Mouse (Mus musculus): ENCODE measurements at regions not wholly inside any gene's neighbourhood (a gene's known extent, or its start where the extent isn't known, plus 50 kb on each side); places are given as distances from the start of the nearest gene placed in this dataset.

DNA sequence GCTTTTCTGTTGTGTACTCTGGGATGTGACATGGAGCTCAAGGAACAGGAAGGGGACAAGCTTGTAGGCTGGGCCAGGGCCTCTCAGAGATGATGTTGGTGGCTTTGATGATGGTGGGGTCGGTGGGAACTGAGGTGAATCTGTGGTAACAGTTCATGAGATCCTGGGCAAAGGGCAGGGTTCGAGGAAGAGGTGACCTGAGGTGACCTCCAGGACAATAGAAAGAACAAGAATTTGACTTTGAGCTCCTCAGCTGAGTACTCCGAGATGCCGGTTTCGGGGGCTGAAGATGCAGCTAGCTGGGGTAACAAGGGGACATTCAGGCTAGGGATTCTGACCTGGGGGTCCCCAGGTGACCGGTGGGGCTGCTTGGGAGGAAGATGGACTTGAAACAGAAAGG, 57.5 kb upstream of the Eef2kmt start:
- DNase-seq (ENCODE audit: extremely low spot score, low read depth, low spot score), result no peak

DNA sequence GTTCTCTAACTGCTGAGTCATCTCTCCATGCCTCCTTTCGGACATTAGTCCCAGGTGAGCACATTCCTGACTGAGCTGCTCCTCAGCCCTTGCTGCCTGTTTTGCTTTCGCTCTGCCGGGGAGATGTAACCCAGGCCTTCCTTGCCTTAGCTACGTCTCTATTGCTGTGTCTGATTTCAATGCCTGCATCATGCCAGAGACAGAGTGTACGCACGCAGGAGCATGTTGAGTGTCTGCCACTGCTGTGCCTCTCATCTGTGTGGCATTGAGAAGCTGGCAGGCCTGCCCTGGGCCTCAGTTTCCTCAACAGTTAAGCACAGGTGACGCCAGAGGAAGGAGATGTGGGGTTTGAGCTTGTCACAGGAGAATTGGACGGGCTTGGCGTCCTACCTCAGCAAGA, 55.7 kb upstream of the Eef2kmt start:
- no peak for DNase-seq (ENCODE audit: extremely low spot score, low read depth, low spot score)

DNA sequence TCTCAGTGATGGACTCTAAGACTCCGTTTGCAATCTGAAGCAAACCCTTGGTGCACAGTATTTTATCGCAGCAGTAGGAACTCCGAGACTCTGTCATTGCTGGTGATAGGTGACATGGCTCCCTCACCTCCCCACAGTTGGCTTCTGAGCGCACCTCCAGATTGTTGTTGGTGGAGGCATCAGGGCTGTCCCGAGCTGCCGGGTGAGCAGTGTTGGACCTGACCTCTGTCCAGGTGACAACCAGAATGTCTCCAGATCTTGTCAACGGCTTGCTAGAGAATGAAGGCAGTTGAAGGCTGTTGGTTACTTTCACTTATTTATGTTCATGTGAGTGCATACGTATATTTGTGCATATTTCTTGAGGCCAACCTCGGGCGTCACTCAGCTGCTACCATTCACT, 55.0 kb upstream of the Eef2kmt start:
- DNase-seq (ENCODE audit: extremely low spot score, low read depth, low spot score), result no peak

DNA sequence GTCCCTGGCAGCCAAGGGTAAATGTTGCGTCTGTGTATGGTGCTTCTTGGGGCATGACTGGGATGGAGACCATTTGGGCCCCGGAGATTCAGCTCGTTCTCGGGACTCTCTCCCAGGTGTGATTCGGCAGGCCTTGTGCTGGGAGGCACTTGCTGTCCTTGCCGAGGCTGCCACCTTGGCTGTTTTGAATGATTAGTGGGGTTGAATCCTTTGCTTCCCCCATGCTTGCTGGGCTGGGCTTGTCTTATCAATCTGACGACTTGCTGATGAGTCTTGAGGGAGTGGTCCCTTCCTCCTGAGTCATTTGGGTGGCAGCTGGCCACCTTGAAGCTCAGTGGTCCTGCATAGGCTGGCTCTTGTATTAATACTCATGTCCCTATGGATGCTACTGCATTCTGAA, 52.0 kb upstream of the Eef2kmt start:
- no peak for DNase-seq (ENCODE audit: extremely low spot score, low read depth, low spot score)

DNA sequence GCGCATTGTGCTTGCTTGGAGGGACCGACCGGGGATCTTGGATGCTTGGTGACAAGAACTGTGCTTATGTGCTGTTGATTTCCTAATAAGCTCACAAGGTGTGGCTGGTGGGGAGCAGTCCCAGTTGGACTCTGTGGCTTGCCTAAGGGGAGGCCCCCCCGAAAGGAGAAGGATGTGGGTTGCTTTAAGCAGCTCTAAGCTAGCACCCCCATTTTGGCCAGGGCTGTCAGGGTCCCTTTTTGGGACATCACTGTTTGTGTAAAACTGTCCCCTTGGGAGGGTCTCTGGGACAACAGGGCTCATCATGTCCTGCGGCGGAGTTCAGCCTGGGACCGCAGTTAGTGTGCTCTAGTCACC, 51.4 kb upstream of the Eef2kmt start:
- no peak for DNase-seq (ENCODE audit: extremely low spot score, low read depth, low spot score)

DNA sequence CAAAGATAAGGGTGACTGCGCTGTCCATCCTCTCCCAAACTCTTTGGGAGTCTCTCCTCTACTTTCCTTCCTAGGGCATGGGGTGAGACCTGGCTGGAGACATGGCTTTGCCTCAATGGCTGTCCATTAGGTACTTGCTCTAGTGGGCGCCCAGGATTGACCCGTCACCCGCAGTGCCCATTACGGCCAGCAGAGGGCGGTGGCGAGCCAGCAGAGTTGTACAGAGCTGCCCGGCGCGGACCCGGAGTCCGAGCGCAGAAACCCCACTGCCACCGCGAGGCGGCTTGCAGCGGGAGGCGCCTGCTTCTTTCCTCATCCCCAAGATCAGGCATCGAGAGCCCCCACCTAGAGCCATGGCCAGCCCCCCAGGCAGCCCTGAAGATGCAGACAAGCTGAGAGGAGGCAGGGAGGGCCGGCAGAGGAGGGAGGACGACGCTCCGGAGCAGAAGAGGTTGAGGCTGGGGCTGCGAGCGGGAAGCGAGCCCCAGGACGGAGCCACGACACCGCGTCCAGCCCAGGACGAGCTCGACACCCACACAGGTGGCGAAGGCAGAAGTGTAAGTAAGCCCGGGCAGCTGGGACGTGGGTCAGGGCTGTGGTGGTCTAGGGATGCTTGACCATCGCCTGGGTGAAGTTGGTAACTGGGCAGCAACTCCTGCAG, 50.9 kb upstream of the Eef2kmt start:
- DNase-seq (ENCODE audit: extremely low spot score, low read depth, low spot score), result peak; percentile 14

All from hindlimb bud, embryonic 11.5 days (tissue).